Mouse (Mus musculus) liver, postnatal 0 days (tissue): ENCODE measurements around the gene Gpr146.

ENCODE experiments used
- CTCF ChIP-seq: sonication (generic); IDR thresholded peaks from 2 replicates; pipeline ENCODE4 v1.5.1; 2016; ENCODE audit warnings: antibody characterized with exemption, low read depth
- EP300 ChIP-seq: IDR thresholded peaks from 2 replicates; pipeline ENCODE4 v1.6.1; 2016; ENCODE audit warnings: antibody characterized with exemption, low read depth, mild to moderate bottlenecking

DNA sequence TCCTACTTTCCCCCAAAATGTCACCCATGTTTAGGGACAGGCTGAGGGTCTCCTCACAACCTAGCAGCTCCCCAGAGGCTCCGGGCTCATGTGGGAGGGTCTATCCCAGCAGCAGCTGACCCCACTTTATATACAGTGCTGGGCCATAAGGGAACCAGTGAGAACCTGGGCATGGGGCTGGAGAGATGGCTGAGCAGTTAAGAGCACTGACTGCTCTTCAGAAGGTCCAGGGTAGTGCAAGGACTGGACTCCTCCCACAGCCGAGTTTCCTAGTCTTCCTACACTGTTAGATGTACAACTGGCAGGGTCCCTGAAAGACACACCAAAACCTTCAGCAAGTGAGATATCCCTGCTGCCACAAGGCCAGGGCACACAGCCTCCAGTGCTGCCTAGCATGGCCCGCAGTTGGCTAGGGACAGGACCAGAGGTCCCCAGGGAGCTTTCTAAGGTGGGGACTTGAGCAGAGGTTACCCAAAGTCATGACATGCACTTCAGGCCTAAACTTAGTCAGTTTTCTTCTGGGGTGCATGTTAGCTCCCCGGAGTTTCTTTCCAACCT lies 19.9 kb downstream of the Gpr146 start:
- no peak for TF ChIP-seq CTCF
- no peak for TF ChIP-seq EP300
